Comparison of ENCODE assay signal across 21 mouse cellular contexts in genomic region chr17:50729031-50729430, GRCm38 (mm10).
DNase-seq lines count a peak whose midpoint lies in the region; ATAC-seq and TF ChIP-seq lines count a peak whose summit lies in the region.
"Had no signal": no experiment of that assay in that cellular context is flagged by ENCODE, and none has a peak within 500 bp of the region (broad histone marks: within the 10 kb centered on the region; RNA-seq: fewer than 3 reads in every experiment).

No protein-coding gene starts in this region.

- no peak overlapping the region for H3K27ac ChIP-seq in liver, embryonic 11.5 days (ENCODE audit: low read depth, low read length)
- peak overlapping the region; percentile 7; the same call in 1 of the 2 replicates for H3K27ac ChIP-seq in bone marrow macrophage, adult 2 months (ENCODE audit: insufficient read depth, low read depth, low read length)
- peak overlapping the region; percentile 82 for H3K27ac ChIP-seq in macrophage
- no peak overlapping the region for H3K27ac ChIP-seq in forebrain, embryonic 14.5 days (ENCODE audit: low read depth, low read length)
- no peak overlapping the region for H3K27ac ChIP-seq in cerebellum, adult 2 months (ENCODE audit: insufficient read depth, low read length)
- H3K27ac ChIP-seq in forebrain, embryonic 15.5 days (replicated peaks): no peak overlapping the region
- H3K27ac ChIP-seq: embryonic facial prominence, embryonic 13.5 days; forebrain, embryonic 12.5 days; gastrocnemius, adult 2 months; heart, embryonic 15.5 days; hindbrain, embryonic 13.5 days; hindbrain, postnatal 0 days had no signal

- no peak overlapping the region for H3K9ac ChIP-seq in liver, embryonic 11.5 days (ENCODE audit: low read depth, low read length)
- no peak overlapping the region for H3K9ac ChIP-seq in forebrain, embryonic 14.5 days (ENCODE audit: low read length)
- H3K9ac ChIP-seq in forebrain, embryonic 15.5 days (replicated peaks): no peak overlapping the region
- H3K9ac ChIP-seq: embryonic facial prominence, embryonic 13.5 days; forebrain, embryonic 12.5 days; heart, embryonic 15.5 days; hindbrain, embryonic 13.5 days had no signal

- no peaks in the 10 kb centered on the region for H3K36me3 ChIP-seq in liver, embryonic 11.5 days (ENCODE audit: control insufficient read depth, insufficient read depth, low read length)
- H3K36me3 ChIP-seq in macrophage (ENCODE audit: inconsistent target): no peaks in the 10 kb centered on the region
- no peaks in the 10 kb centered on the region for H3K36me3 ChIP-seq in forebrain, embryonic 14.5 days (ENCODE audit: control insufficient read depth, insufficient read depth, low read length)
- H3K36me3 ChIP-seq in forebrain, embryonic 15.5 days: no peaks in the 10 kb centered on the region
- H3K36me3 ChIP-seq: forebrain, embryonic 12.5 days; heart, embryonic 15.5 days; hindbrain, embryonic 13.5 days had no signal

- TF ChIP-seq CTCF in bone marrow macrophage, adult 2 months (IDR thresholded peaks at IDR 0.05; ENCODE audit: low read depth, low read length): no peak
- no peak for TF ChIP-seq CTCF in cerebellum, adult 2 months (IDR thresholded peaks at IDR 0.05; ENCODE audit: borderline replicate concordance, insufficient read depth, low read depth, low read length)

- H3K4me3 ChIP-seq in liver, embryonic 11.5 days (ENCODE audit: low read depth, low read length): no peak overlapping the region
- no peak overlapping the region for H3K4me3 ChIP-seq in bone marrow macrophage, adult 2 months (ENCODE audit: insufficient read depth, low read length)
- no peak overlapping the region for H3K4me3 ChIP-seq in macrophage (ENCODE audit: inconsistent target)
- H3K4me3 ChIP-seq in forebrain, embryonic 14.5 days (ENCODE audit: low read depth, low read length): no peak overlapping the region
- no peak overlapping the region for H3K4me3 ChIP-seq in cerebellum, adult 2 months (replicated peaks; ENCODE audit: insufficient read depth, low read depth, low read length)
- no peak overlapping the region for H3K4me3 ChIP-seq in forebrain, embryonic 15.5 days
- H3K4me3 ChIP-seq: embryonic facial prominence, embryonic 13.5 days; forebrain, embryonic 12.5 days; gastrocnemius, adult 2 months; heart, embryonic 15.5 days; hindbrain, embryonic 13.5 days had no signal

- peak; percentile 39; the same call in 1 of the 2 replicates for ATAC-seq in liver, embryonic 11.5 days (replicated peaks; ENCODE audit: low FRiP score)
- ATAC-seq in forebrain, embryonic 14.5 days: no peak
- ATAC-seq in forebrain, embryonic 15.5 days (replicated peaks): no peak
- ATAC-seq: hindbrain, postnatal 0 days; intestine, postnatal 0 days had no signal

- H3K27me3 ChIP-seq in liver, embryonic 11.5 days (replicated peaks; ENCODE audit: control insufficient read depth, insufficient read depth, low read length): no peaks in the 10 kb centered on the region
- H3K27me3 ChIP-seq in forebrain, embryonic 14.5 days (replicated peaks; ENCODE audit: control insufficient read depth, insufficient read depth, low read length): no peaks in the 10 kb centered on the region
- H3K27me3 ChIP-seq in cerebellum, adult 2 months (ENCODE audit: control insufficient read depth, insufficient read depth, low read length): no peaks in the 10 kb centered on the region
- no peaks in the 10 kb centered on the region for H3K27me3 ChIP-seq in forebrain, embryonic 15.5 days
- H3K27me3 ChIP-seq: embryonic facial prominence, embryonic 13.5 days; forebrain, embryonic 12.5 days; heart, embryonic 15.5 days; hindbrain, embryonic 13.5 days had no signal

- no peak overlapping the region for H3K4me2 ChIP-seq in liver, embryonic 11.5 days
- H3K4me2 ChIP-seq in forebrain, embryonic 14.5 days (ENCODE audit: low read length): no peak overlapping the region
- H3K4me2 ChIP-seq in forebrain, embryonic 15.5 days (replicated peaks): no peak overlapping the region
- H3K4me2 ChIP-seq: embryonic facial prominence, embryonic 13.5 days; forebrain, embryonic 12.5 days; heart, embryonic 11.5 days; heart, embryonic 15.5 days; hindbrain, embryonic 13.5 days had no signal

- H3K4me1 ChIP-seq in liver, embryonic 11.5 days (replicated peaks; ENCODE audit: control insufficient read depth, insufficient read depth, low read length): no peaks in the 10 kb centered on the region; the same call in 1 of the 2 replicates
- H3K4me1 ChIP-seq in bone marrow macrophage, adult 2 months (ENCODE audit: control insufficient read depth, insufficient read depth, low read length): peaks cover 34% of the 10 kb centered on the region
- no peaks in the 10 kb centered on the region for H3K4me1 ChIP-seq in forebrain, embryonic 14.5 days (ENCODE audit: control insufficient read depth, insufficient read depth, low read length)
- H3K4me1 ChIP-seq in cerebellum, adult 2 months (ENCODE audit: control insufficient read depth, insufficient read depth, low read length): peaks cover 7% of the 10 kb centered on the region
- no peaks in the 10 kb centered on the region for H3K4me1 ChIP-seq in forebrain, embryonic 15.5 days
- H3K4me1 ChIP-seq: embryonic facial prominence, embryonic 13.5 days; forebrain, embryonic 12.5 days; hindbrain, embryonic 13.5 days had no signal

- no peaks in the 10 kb centered on the region for H3K9me3 ChIP-seq in liver, embryonic 11.5 days (ENCODE audit: control insufficient read depth, low read length)
- H3K9me3 ChIP-seq in forebrain, embryonic 14.5 days (replicated peaks; ENCODE audit: control insufficient read depth, low read length): no peaks in the 10 kb centered on the region
- H3K9me3 ChIP-seq in forebrain, embryonic 15.5 days: no peaks in the 10 kb centered on the region
- H3K9me3 ChIP-seq: embryonic facial prominence, embryonic 13.5 days; forebrain, embryonic 12.5 days; heart, embryonic 15.5 days; hindbrain, embryonic 13.5 days had no signal

- H3K79me2 ChIP-seq in macrophage (ENCODE audit: inconsistent target): no peaks in the 10 kb centered on the region

- no peak for TF ChIP-seq POLR2A in bone marrow macrophage, adult 2 months (IDR thresholded peaks at IDR 0.05; ENCODE audit: borderline replicate concordance, low read depth, low read length)
- TF ChIP-seq POLR2A in cerebellum, adult 2 months (IDR thresholded peaks at IDR 0.05; ENCODE audit: borderline replicate concordance, insufficient read depth, low read length): no peak

- 76% methylated on average over 2 of the region's 2 CpGs for WGBS in liver, embryonic 11.5 days
- WGBS in macrophage (ENCODE audit: missing documents): 100% methylated on average over 2 of the region's 2 CpGs
- 94% methylated on average over 2 of the region's 2 CpGs for WGBS in forebrain, embryonic 14.5 days
- 96% methylated on average over 2 of the region's 2 CpGs for WGBS in cerebellum, adult 2 months
- 92% methylated on average over 2 of the region's 2 CpGs for WGBS in forebrain, embryonic 15.5 days

- no peak for DNase-seq in liver, embryonic 11.5 days (ENCODE audit: low spot score)
- DNase-seq in liver: no peak
- DNase-seq in forebrain, embryonic 14.5 days (ENCODE audit: low spot score): no peak
- DNase-seq in cerebellum, adult 2 months: no peak
- DNase-seq: adrenal gland, postnatal 10 days; cerebellum, adult 11-12 months; cerebellum, adult 9-11 months; cerebellum, postnatal 36 days; gastrocnemius, adult 2 months; gastrocnemius, postnatal 36 days; heart, postnatal 14 days had no signal

Comparison
In these comparisons a context has a peak if more than half of its experiments do, and no peak if none do; other contexts are left out.
1. H3K27ac ChIP-seq: peak in bone marrow macrophage, adult 2 months (single experiment) and macrophage (single experiment); none in liver, embryonic 11.5 days (single experiment), forebrain, embryonic 14.5 days (single experiment), cerebellum, adult 2 months (single experiment) and forebrain, embryonic 15.5 days (single experiment).